21 mouse cellular contexts compared by ENCODE assay signal in the genomic region with DNA sequence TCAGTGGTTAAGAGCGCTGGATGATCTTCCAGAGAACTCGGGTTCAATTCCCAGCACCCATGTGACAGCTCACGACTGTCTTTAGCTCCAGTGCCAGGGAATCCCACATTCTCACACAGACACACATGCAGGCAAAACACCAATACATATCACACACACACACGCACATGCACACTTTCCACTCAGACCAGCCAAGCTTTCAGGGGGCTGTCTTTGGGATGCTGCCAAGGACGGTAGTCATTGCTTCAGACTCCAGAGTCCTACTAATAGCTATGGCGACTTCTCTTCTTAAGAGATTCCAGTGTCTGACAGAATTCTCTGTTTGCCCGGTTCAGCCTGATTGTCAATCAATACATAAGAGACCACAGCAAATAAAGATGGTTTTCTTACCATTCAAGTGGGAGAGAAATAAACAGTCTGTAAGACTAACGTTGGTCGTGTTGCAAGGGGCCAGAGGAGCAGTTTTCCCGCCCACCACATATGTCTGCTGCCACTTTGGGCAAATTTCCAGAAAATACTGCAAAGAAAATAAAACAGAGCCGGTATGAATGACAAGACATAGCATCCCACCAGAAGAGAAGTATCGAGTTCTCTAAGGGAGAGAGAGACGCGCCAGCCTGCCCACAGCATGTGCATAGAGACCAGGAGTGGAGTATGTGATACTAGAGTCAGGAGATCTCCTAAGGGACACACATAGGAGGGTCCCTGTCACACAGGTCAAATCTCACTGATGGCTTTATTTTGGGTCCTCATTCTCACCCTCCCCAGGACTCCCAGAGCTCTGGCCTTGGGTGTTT. TPM values are rescaled to one million over a fixed set of nuclear protein-coding genes. Genes with fewer than 3 reads are reported as not detected.
DNase-seq lines count a peak whose midpoint lies in the region; ATAC-seq and TF ChIP-seq lines count a peak whose summit lies in the region.
"Had no signal": no experiment of that assay in that cellular context is flagged by ENCODE, and none has a peak within 500 bp of the region (broad histone marks: within the 10 kb centered on the region; RNA-seq: fewer than 3 reads in every experiment).

No protein-coding gene starts in this region.

- no peak for DNase-seq in embryonic facial prominence, embryonic 10.5 days (ENCODE audit: low spot score)
- DNase-seq in heart, postnatal 4 days, result peak; percentile 19
- no peak for DNase-seq in heart, adult 18-20 months
- DNase-seq in lung, adult 2 months, result no peak
- DNase-seq in liver, result no peak
- DNase-seq: adrenal gland, postnatal 10 days; cerebellum, adult 11-12 months; cerebellum, postnatal 25 days; gastrocnemius, postnatal 10 days; heart, adult 2 months; liver, postnatal 0 days; right cerebral cortex, adult 18-20 months had no signal

- H3K4me1 ChIP-seq in embryonic facial prominence, embryonic 13.5 days, result peaks cover 21% of the 10 kb centered on the region
- peaks cover 4% of the 10 kb centered on the region; the same call in 1 of the 2 replicates for H3K4me1 ChIP-seq in embryonic facial prominence, embryonic 10.5 days
- no peaks in the 10 kb centered on the region for H3K4me1 ChIP-seq in lung, embryonic 16.5 days (replicated peaks; ENCODE audit: control insufficient read depth, insufficient read depth, low read length)
- H3K4me1 ChIP-seq in lung, adult 2 months (ENCODE audit: control insufficient read depth, insufficient read depth, low read length), result no peaks in the 10 kb centered on the region
- H3K4me1 ChIP-seq in embryonic facial prominence, embryonic 15.5 days, result peaks cover 16% of the 10 kb centered on the region
- H3K4me1 ChIP-seq: intestine, embryonic 15.5 days; neural tube, embryonic 13.5 days had no signal

- peaks cover 67% of the 10 kb centered on the region for H3K36me3 ChIP-seq in embryonic facial prominence, embryonic 13.5 days
- H3K36me3 ChIP-seq in embryonic facial prominence, embryonic 10.5 days (replicated peaks), result no peaks in the 10 kb centered on the region
- H3K36me3 ChIP-seq in lung, embryonic 16.5 days (ENCODE audit: control insufficient read depth, insufficient read depth, low read length), result no peaks in the 10 kb centered on the region
- H3K36me3 ChIP-seq in embryonic facial prominence, embryonic 15.5 days, result peaks cover 31% of the 10 kb centered on the region
- H3K36me3 ChIP-seq: intestine, embryonic 15.5 days; neural tube, embryonic 13.5 days had no signal

- no peak for ATAC-seq in embryonic facial prominence, embryonic 13.5 days (ENCODE audit: insufficient number of reproducible peaks, insufficient read depth, low FRiP score, low TSS enrichment, low read depth)
- peak; percentile 51; the same call in 1 of the 2 replicates for ATAC-seq in lung, embryonic 16.5 days (ENCODE audit: low read depth)
- no peak for ATAC-seq in embryonic facial prominence, embryonic 15.5 days (ENCODE audit: insufficient number of reproducible peaks, low FRiP score, low TSS enrichment, low read depth)
- ATAC-seq: activated CD4-positive, CD25-positive, alpha-beta regulatory T cell, adult 4 months; intestine, embryonic 15.5 days; liver, postnatal 0 days had no signal

- no peak overlapping the region for H3K9ac ChIP-seq in embryonic facial prominence, embryonic 13.5 days
- no peak overlapping the region for H3K9ac ChIP-seq in lung, embryonic 16.5 days (ENCODE audit: low read length)
- H3K9ac ChIP-seq in embryonic facial prominence, embryonic 15.5 days, result no peak overlapping the region
- H3K9ac ChIP-seq: hindbrain, embryonic 14.5 days; intestine, embryonic 15.5 days; liver, postnatal 0 days; neural tube, embryonic 13.5 days had no signal

- TF ChIP-seq POLR2A in lung, adult 2 months (IDR thresholded peaks at IDR 0.05; ENCODE audit: borderline replicate concordance, extremely low read depth, low read depth, low read length), result no peak

- H3K27me3 ChIP-seq in embryonic facial prominence, embryonic 13.5 days, result no peaks in the 10 kb centered on the region
- no peaks in the 10 kb centered on the region for H3K27me3 ChIP-seq in embryonic facial prominence, embryonic 10.5 days (replicated peaks; ENCODE audit: low read depth, poor library complexity, severe bottlenecking)
- no peaks in the 10 kb centered on the region for H3K27me3 ChIP-seq in lung, embryonic 16.5 days (ENCODE audit: control insufficient read depth, insufficient read depth, low read depth, low read length)
- no peaks in the 10 kb centered on the region for H3K27me3 ChIP-seq in embryonic facial prominence, embryonic 15.5 days
- H3K27me3 ChIP-seq: intestine, embryonic 15.5 days; neural tube, embryonic 13.5 days had no signal

- 52% methylated on average over 14 of the region's 14 CpGs for WGBS in embryonic facial prominence, embryonic 13.5 days
- 87% methylated on average over 14 of the region's 14 CpGs for WGBS in embryonic facial prominence, embryonic 10.5 days
- WGBS in lung, embryonic 16.5 days, result 52% methylated on average over 14 of the region's 14 CpGs
- WGBS in lung, adult 2 months, result 64% methylated on average over 14 of the region's 14 CpGs
- 41% methylated on average over 14 of the region's 14 CpGs for WGBS in embryonic facial prominence, embryonic 15.5 days

- peak overlapping the region; percentile 33; the same call in 1 of the 2 replicates for H3K27ac ChIP-seq in embryonic facial prominence, embryonic 13.5 days
- H3K27ac ChIP-seq in embryonic facial prominence, embryonic 10.5 days (replicated peaks), result no peak overlapping the region
- no peak overlapping the region for H3K27ac ChIP-seq in lung, embryonic 16.5 days (ENCODE audit: low read length)
- H3K27ac ChIP-seq in embryonic facial prominence, embryonic 15.5 days (replicated peaks), result 0 out of 2 replicates have a peak overlapping the region, but pooled peaks have one; percentile 22
- H3K27ac ChIP-seq: heart, adult 2 months; hindbrain, embryonic 14.5 days; intestine, embryonic 15.5 days; neural tube, embryonic 13.5 days; stomach, postnatal 0 days had no signal

- H3K4me2 ChIP-seq in embryonic facial prominence, embryonic 13.5 days, result no peak overlapping the region
- H3K4me2 ChIP-seq in lung, embryonic 16.5 days (ENCODE audit: low read depth, low read length), result 0 out of 2 replicates have a peak overlapping the region, but pooled peaks have one; percentile 9
- H3K4me2 ChIP-seq in embryonic facial prominence, embryonic 15.5 days (replicated peaks), result no peak overlapping the region
- H3K4me2 ChIP-seq: hindbrain, embryonic 14.5 days; intestine, embryonic 15.5 days; neural tube, embryonic 13.5 days had no signal

- H3K9me3 ChIP-seq in embryonic facial prominence, embryonic 13.5 days, result no peaks in the 10 kb centered on the region
- H3K9me3 ChIP-seq in embryonic facial prominence, embryonic 10.5 days, result no peaks in the 10 kb centered on the region
- no peaks in the 10 kb centered on the region for H3K9me3 ChIP-seq in lung, embryonic 16.5 days (ENCODE audit: control insufficient read depth, low read length)
- no peaks in the 10 kb centered on the region for H3K9me3 ChIP-seq in embryonic facial prominence, embryonic 15.5 days (replicated peaks)
- H3K9me3 ChIP-seq: intestine, embryonic 15.5 days; neural tube, embryonic 13.5 days had no signal

- TF ChIP-seq CTCF in lung, adult 2 months (IDR thresholded peaks at IDR 0.05; ENCODE audit: insufficient read depth, low read length), result no peak

- no peak overlapping the region for H3K4me3 ChIP-seq in embryonic facial prominence, embryonic 13.5 days
- H3K4me3 ChIP-seq in embryonic facial prominence, embryonic 10.5 days, result no peak overlapping the region
- no peak overlapping the region for H3K4me3 ChIP-seq in lung, embryonic 16.5 days (ENCODE audit: low read length)
- H3K4me3 ChIP-seq in lung, adult 2 months (replicated peaks; ENCODE audit: extremely low read depth, low read depth, low read length), result no peak overlapping the region
- no peak overlapping the region for H3K4me3 ChIP-seq in embryonic facial prominence, embryonic 15.5 days (replicated peaks)
- H3K4me3 ChIP-seq: erythroblast, embryonic 14.5 days; heart, adult 2 months; intestine, embryonic 15.5 days; neural tube, embryonic 13.5 days had no signal

RNA-seq across cellular contexts. Expression of a gene that starts 40.3 kb away (rescaled TPM):
- polyA plus RNA-seq in embryonic facial prominence, embryonic 13.5 days (2015; fragmentation: Nextera tagmentation; extraction: Ambion mirVana), result 25.4 and 28.6 TPM in 2 replicates
- 22.6 and 23.9 TPM in 2 replicates for polyA plus RNA-seq in embryonic facial prominence, embryonic 10.5 days (2016; fragmentation: Nextera tagmentation; extraction: Ambion mirVana)
- total RNA-seq in heart, postnatal 4 days (2021), result 10 to 100 TPM; 64.9 to 66.8 TPM
- total RNA-seq in heart, adult 18-20 months (2021), result 10 to 100 TPM; 47.2 to 52.9 TPM
- 12.1 and 13.8 TPM in 2 replicates for polyA plus RNA-seq in lung, embryonic 16.5 days (2015; fragmentation: Nextera tagmentation; extraction: Ambion mirVana)
- polyA plus RNA-seq in lung, adult 2 months (2012; rRNA removed), result 14.1 and 20.9 TPM in 2 replicates
- polyA plus RNA-seq in embryonic facial prominence, embryonic 15.5 days (2015; fragmentation: Nextera tagmentation; extraction: Ambion mirVana), result 18.7 and 22.6 TPM in 2 replicates

Comparison
In these comparisons a context has a peak if more than half of its experiments do, and no peak if none do; other contexts are left out.
1. H3K27ac ChIP-seq: peak in embryonic facial prominence, embryonic 13.5 days (single experiment) and embryonic facial prominence, embryonic 15.5 days (single experiment); none in embryonic facial prominence, embryonic 10.5 days (single experiment) and lung, embryonic 16.5 days (single experiment).